Mouse (Mus musculus): Measurements from ENCODE around the gene Nxph3. TPM values are rescaled to one million over a fixed set of nuclear protein-coding genes. Genes with fewer than 3 reads are reported as not detected.

The Nxph3 gene
- polyA plus RNA-seq, 1 experiment from 2014 or later = 2.0 TPM

- WGBS = 94% methylated on average over 18 of the region's 18 CpGs
- Histone ChIP-seq H3K4me3 (replicated peaks; ENCODE audit: low read length) (no peak overlapping the region), H3K27me3 (ENCODE audit: control insufficient read depth, insufficient read depth, low read length) (no peaks in the 10 kb centered on the region)
Measured at GRCm38 (mm10) chr11:95485634-95486033, 28.7 kb downstream of the Nxph3 start.

GRCm38 (mm10) chr11:95480662-95481061 lies 33.7 kb downstream of the Nxph3 start:
- Histone ChIP-seq H3K27me3 (ENCODE audit: control insufficient read depth, insufficient read depth, low read length) (no peaks in the 10 kb centered on the region), H3K4me2 (replicated peaks) (no peak overlapping the region), H3K9me3 (ENCODE audit: control insufficient read depth, low read length) (no peaks in the 10 kb centered on the region), H3K4me3 (replicated peaks; ENCODE audit: low read length) (no peak overlapping the region), H3K4me1 (replicated peaks; ENCODE audit: control insufficient read depth, insufficient read depth, low read length) (no peaks in the 10 kb centered on the region), H3K27ac (no peak overlapping the region), H3K9ac (no peak overlapping the region), H3K36me3 (replicated peaks; ENCODE audit: control insufficient read depth, insufficient read depth) (peaks cover 44% of the 10 kb centered on the region)
- DNase-seq (ENCODE audit: low spot score) (no peak), ATAC-seq (ENCODE audit: low FRiP score) (no peak)
- 89% methylated on average over 4 of the region's 4 CpGs for WGBS

More at GRCm38 (mm10) chr11:95485634-95486033, 28.7 kb downstream of the Nxph3 start:
- H3K27ac ChIP-seq = no peak overlapping the region
- no peak overlapping the region for H3K4me2 ChIP-seq (replicated peaks)
- peaks cover 61% of the 10 kb centered on the region for H3K36me3 ChIP-seq (replicated peaks; ENCODE audit: control insufficient read depth, insufficient read depth)
- no peaks in the 10 kb centered on the region for H3K4me1 ChIP-seq (replicated peaks; ENCODE audit: control insufficient read depth, insufficient read depth, low read length)
- H3K9me3 ChIP-seq (ENCODE audit: control insufficient read depth, low read length) = no peaks in the 10 kb centered on the region
- ATAC-seq (ENCODE audit: low FRiP score) = no peak
- no peak for DNase-seq (ENCODE audit: low spot score)
- no peak overlapping the region for H3K9ac ChIP-seq

GRCm38 (mm10) chr11:95479458-95479857 lies 34.9 kb downstream of the Nxph3 start:
- Histone ChIP-seq H3K4me1 (replicated peaks; ENCODE audit: control insufficient read depth, insufficient read depth, low read length) (no peaks in the 10 kb centered on the region), H3K9me3 (ENCODE audit: control insufficient read depth, low read length) (no peaks in the 10 kb centered on the region), H3K27ac (no peak overlapping the region), H3K36me3 (replicated peaks; ENCODE audit: control insufficient read depth, insufficient read depth) (peaks cover 47% of the 10 kb centered on the region), H3K9ac (no peak overlapping the region), H3K27me3 (ENCODE audit: control insufficient read depth, insufficient read depth, low read length) (no peaks in the 10 kb centered on the region), H3K4me3 (replicated peaks; ENCODE audit: low read length) (no peak overlapping the region), H3K4me2 (replicated peaks) (no peak overlapping the region)
- no peak for DNase-seq (ENCODE audit: low spot score)
- 76% methylated on average over 4 of the region's 4 CpGs for WGBS
- no peak for ATAC-seq (ENCODE audit: low FRiP score)

- Histone ChIP-seq H3K9ac (no peak overlapping the region), H3K4me1 (replicated peaks; ENCODE audit: control insufficient read depth, insufficient read depth, low read length) (no peaks in the 10 kb centered on the region), H3K27ac (no peak overlapping the region), H3K4me3 (replicated peaks; ENCODE audit: low read length) (no peak overlapping the region), H3K4me2 (replicated peaks) (no peak overlapping the region), H3K9me3 (ENCODE audit: control insufficient read depth, low read length) (no peaks in the 10 kb centered on the region), H3K27me3 (ENCODE audit: control insufficient read depth, insufficient read depth, low read length) (no peaks in the 10 kb centered on the region), H3K36me3 (replicated peaks; ENCODE audit: control insufficient read depth, insufficient read depth) (peaks cover 58% of the 10 kb centered on the region)
- 83% methylated on average over 7 of the region's 7 CpGs for WGBS
- DNase-seq (ENCODE audit: low spot score) (no peak), ATAC-seq (ENCODE audit: low FRiP score) (no peak)
Measured at GRCm38 (mm10) chr11:95476323-95476722, 38.0 kb downstream of the Nxph3 start.

GRCm38 (mm10) chr11:95473456-95473855 lies 40.9 kb downstream of the Nxph3 start:
- Histone ChIP-seq H3K4me1 (replicated peaks; ENCODE audit: control insufficient read depth, insufficient read depth, low read length) (no peaks in the 10 kb centered on the region), H3K4me3 (replicated peaks; ENCODE audit: low read length) (no peak overlapping the region), H3K9me3 (ENCODE audit: control insufficient read depth, low read length) (no peaks in the 10 kb centered on the region), H3K27ac (no peak overlapping the region), H3K36me3 (replicated peaks; ENCODE audit: control insufficient read depth, insufficient read depth) (peaks cover 54% of the 10 kb centered on the region), H3K4me2 (replicated peaks) (no peak overlapping the region), H3K27me3 (ENCODE audit: control insufficient read depth, insufficient read depth, low read length) (no peaks in the 10 kb centered on the region), H3K9ac (no peak overlapping the region)
- ATAC-seq (ENCODE audit: low FRiP score) (no peak), DNase-seq (ENCODE audit: low spot score) (no peak)
- WGBS = 94% methylated on average over 1 of the region's 1 CpGs

GRCm38 (mm10) chr11:95472942-95473341 lies 41.4 kb downstream of the Nxph3 start:
- Histone ChIP-seq H3K9me3 (ENCODE audit: control insufficient read depth, low read length) (no peaks in the 10 kb centered on the region), H3K36me3 (replicated peaks; ENCODE audit: control insufficient read depth, insufficient read depth) (peaks cover 54% of the 10 kb centered on the region), H3K4me1 (replicated peaks; ENCODE audit: control insufficient read depth, insufficient read depth, low read length) (no peaks in the 10 kb centered on the region), H3K9ac (no peak overlapping the region), H3K27me3 (ENCODE audit: control insufficient read depth, insufficient read depth, low read length) (no peaks in the 10 kb centered on the region), H3K27ac (no peak overlapping the region), H3K4me3 (replicated peaks; ENCODE audit: low read length) (no peak overlapping the region), H3K4me2 (replicated peaks) (no peak overlapping the region)
- ATAC-seq (ENCODE audit: low FRiP score) (no peak), DNase-seq (ENCODE audit: low spot score) (no peak)
- 89% methylated on average over 2 of the region's 2 CpGs for WGBS

GRCm38 (mm10) chr11:95467731-95468130 lies 46.6 kb downstream of the Nxph3 start:
- Histone ChIP-seq H3K9me3 (ENCODE audit: control insufficient read depth, low read length) (no peaks in the 10 kb centered on the region), H3K4me2 (replicated peaks) (no peak overlapping the region), H3K36me3 (replicated peaks; ENCODE audit: control insufficient read depth, insufficient read depth) (peaks cover 15% of the 10 kb centered on the region), H3K4me3 (replicated peaks; ENCODE audit: low read length) (no peak overlapping the region), H3K4me1 (replicated peaks; ENCODE audit: control insufficient read depth, insufficient read depth, low read length) (no peaks in the 10 kb centered on the region), H3K9ac (no peak overlapping the region), H3K27ac (no peak overlapping the region), H3K27me3 (ENCODE audit: control insufficient read depth, insufficient read depth, low read length) (no peaks in the 10 kb centered on the region)
- DNase-seq (ENCODE audit: low spot score) (no peak), ATAC-seq (ENCODE audit: low FRiP score) (no peak)
- WGBS = 97% methylated on average over 1 of the region's 1 CpGs

- H3K4me2 ChIP-seq (replicated peaks) = no peak overlapping the region
- no peak for ATAC-seq (ENCODE audit: low FRiP score)
- WGBS = 94% methylated on average over 3 of the region's 3 CpGs
Measured at GRCm38 (mm10) chr11:95462168-95462567, 52.2 kb downstream of the Nxph3 start.

GRCm38 (mm10) chr11:95460872-95461271 lies 53.5 kb downstream of the Nxph3 start:
- ATAC-seq (ENCODE audit: low FRiP score) (no peak), DNase-seq (ENCODE audit: low spot score) (no peak)
- H3K36me3 ChIP-seq (replicated peaks; ENCODE audit: control insufficient read depth, insufficient read depth) = no peaks in the 10 kb centered on the region
- H3K9ac ChIP-seq = no peak overlapping the region
- H3K4me1 ChIP-seq (replicated peaks; ENCODE audit: control insufficient read depth, insufficient read depth, low read length) = no peaks in the 10 kb centered on the region
- no peaks in the 10 kb centered on the region for H3K27me3 ChIP-seq (ENCODE audit: control insufficient read depth, insufficient read depth, low read length)
- no peaks in the 10 kb centered on the region for H3K9me3 ChIP-seq (ENCODE audit: control insufficient read depth, low read length)
- 78% methylated on average over 2 of the region's 2 CpGs for WGBS
- H3K4me3 ChIP-seq (replicated peaks; ENCODE audit: low read length) = no peak overlapping the region
- H3K4me2 ChIP-seq (replicated peaks) = no peak overlapping the region
- no peak overlapping the region for H3K27ac ChIP-seq

More at GRCm38 (mm10) chr11:95462168-95462567, 52.2 kb downstream of the Nxph3 start:
- no peak for DNase-seq (ENCODE audit: low spot score)
- Histone ChIP-seq H3K36me3 (replicated peaks; ENCODE audit: control insufficient read depth, insufficient read depth) (no peaks in the 10 kb centered on the region), H3K9me3 (ENCODE audit: control insufficient read depth, low read length) (no peaks in the 10 kb centered on the region), H3K27ac (no peak overlapping the region), H3K27me3 (ENCODE audit: control insufficient read depth, insufficient read depth, low read length) (no peaks in the 10 kb centered on the region), H3K4me1 (replicated peaks; ENCODE audit: control insufficient read depth, insufficient read depth, low read length) (no peaks in the 10 kb centered on the region), H3K4me3 (replicated peaks; ENCODE audit: low read length) (no peak overlapping the region), H3K9ac (no peak overlapping the region)
